Mouse (Mus musculus) gastrocnemius, postnatal 14 days (tissue): ENCODE measurements around the gene Kidins220. TPM values are rescaled to one million over a fixed set of nuclear protein-coding genes. Genes with fewer than 3 reads are reported as not detected.

Source experiments
- DNase-seq: peaks from one replicate; pipeline ENCODE4 v3.0.0; 2021; ENCODE audit warnings: mixed read lengths
- intact Hi-C: fragments of 180-260 bp; cut with DNase I; formaldehyde crosslinking; loops from one replicate; pipeline ENCODE4 v1.15.1; 2025; ENCODE audit warnings: low total_unique reads
- total RNA-seq, 2 experiments: library from RNA; stranded (reverse); gene quantifications; 2 replicates each; pipeline ENCODE4 v1.2.3; 2021

Gene Kidins220
- total RNA-seq, 2 experiments from 2014 or later, result 31.9 to 35.8 TPM

- DNase-seq, result no peak
- intact Hi-C loops, result no loop called here
Observed at GRCm38 (mm10) chr12:25014307-25014927, 39.7 kb downstream of the Kidins220 start.

DNA sequence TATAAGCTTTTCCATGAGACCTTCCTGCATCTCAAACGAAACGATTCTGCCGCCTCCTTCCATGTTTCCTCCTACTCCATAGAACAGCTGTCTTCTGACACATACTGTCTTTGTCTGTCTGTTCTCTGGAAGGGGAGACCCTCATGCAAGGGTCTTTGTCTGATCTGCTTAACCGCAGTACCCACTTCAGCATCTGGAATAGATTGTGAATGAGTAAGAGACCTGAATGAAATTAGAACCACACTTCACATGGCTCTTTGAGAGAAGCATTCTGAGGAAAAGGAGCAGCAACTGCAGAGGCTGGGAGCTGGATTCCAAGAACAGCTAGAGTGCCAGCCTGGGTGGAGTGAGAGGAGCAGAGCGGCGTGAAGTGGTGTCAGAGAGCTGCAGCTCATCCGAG, 40.2 kb downstream of the Kidins220 start:
- no peak for DNase-seq
- intact Hi-C loops, result no loop called here

GRCm38 (mm10) chr12:25016995-25017394, 42.3 kb downstream of the Kidins220 start:
- DNase-seq, result no peak
- intact Hi-C loops, result no loop called here

DNA sequence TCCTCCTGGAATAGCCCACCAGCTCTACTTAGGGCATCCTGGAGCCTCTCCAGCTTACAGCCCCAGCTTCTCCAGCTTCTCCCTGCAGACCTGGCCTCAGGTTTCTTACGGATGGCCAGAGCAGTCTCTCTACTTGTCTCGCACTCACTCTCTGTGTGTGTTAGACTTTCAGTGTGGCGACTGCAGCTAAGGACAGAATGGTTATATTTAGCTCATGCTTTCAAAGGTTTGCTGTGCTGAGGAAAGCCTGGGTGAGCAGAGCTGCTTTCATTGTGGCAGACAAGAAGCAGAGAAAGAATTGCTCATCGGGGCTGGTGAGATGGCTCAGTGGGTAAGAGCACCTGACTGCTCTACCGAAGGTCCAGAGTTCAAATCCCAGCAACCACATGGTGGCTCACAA, 46.3 kb downstream of the Kidins220 start:
- intact Hi-C loops, result loop anchor here (5.0 kb wide), 1 partner anchor 1261 kb away; no protein-coding TSS in a partner anchor
- DNase-seq, result no peak

DNA sequence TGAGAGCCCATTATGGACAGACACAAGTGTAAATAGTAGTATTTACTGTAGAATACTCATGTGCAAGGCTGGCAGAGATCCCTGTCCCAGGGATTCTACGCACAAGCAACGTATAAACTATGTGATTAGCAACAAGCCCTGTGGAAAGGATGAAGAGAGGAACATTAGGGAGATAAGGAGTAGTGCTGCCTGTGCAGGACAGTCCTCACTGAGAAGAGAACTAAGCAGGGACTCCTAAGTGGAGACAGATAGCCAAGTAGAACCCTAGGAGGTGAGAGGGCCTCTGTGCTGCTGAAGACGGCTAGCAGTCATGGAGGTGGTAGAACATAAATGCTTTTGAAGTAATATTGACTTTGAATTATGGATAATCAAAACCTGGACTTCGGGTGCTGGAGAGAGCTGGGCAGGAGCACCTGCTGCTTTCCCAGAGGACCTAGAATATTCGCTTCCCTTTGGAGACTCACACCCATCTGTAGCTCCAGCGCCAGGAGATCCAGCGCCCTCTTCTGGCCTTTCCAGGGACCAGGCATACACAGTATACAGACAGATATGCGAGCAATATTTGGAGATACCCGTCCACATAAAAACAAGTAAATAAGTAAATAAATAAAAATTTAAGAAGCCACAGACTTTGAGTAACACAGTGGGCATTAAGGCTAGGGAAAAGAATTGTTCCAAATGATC, 50.3 kb downstream of the Kidins220 start:
- no peak for DNase-seq
- intact Hi-C loops, result loop anchor here (5.0 kb wide), 1 partner anchor 1257 kb away; no protein-coding TSS in a partner anchor

GRCm38 (mm10) chr12:25026308-25026707, 51.6 kb downstream of the Kidins220 start:
- intact Hi-C loops, result no loop called here
- DNase-seq, result no peak

- peak; percentile 31 for DNase-seq
- intact Hi-C loops, result no loop called here
Observed at GRCm38 (mm10) chr12:25027416-25027815, 52.7 kb downstream of the Kidins220 start.

DNA sequence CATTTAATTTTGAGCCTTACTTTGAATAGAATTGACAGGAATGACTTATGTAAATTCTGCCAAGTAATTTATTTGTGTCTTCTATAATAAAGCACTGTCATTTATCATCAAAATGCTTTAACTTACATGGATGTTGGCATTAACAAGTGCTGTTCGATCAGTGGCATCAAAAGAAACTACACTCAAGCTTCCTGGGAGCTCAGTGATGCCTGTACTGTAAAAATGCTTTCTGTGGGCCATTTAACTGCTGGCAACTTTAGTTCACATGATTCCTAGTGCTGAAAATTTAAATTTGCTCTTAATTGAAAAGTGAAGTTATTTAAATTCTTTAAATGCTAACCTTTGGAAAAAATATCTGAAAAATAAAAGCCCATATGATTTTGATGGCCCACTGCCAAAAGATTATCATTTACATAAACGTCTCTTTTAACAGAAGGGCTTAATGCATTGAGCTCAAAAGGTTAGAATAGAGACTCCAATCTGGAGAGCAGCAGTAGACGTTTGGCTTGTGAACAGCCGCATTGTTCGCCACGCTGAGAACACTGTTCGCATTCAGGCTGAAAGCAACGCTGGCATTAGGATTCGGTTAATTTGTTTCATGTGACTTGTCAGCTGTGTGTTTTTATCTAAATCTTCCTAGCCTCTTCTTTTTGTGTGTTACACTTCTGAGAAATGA, 59.1 kb downstream of the Kidins220 start:
- intact Hi-C loops, result no loop called here
- DNase-seq, result no peak

DNA sequence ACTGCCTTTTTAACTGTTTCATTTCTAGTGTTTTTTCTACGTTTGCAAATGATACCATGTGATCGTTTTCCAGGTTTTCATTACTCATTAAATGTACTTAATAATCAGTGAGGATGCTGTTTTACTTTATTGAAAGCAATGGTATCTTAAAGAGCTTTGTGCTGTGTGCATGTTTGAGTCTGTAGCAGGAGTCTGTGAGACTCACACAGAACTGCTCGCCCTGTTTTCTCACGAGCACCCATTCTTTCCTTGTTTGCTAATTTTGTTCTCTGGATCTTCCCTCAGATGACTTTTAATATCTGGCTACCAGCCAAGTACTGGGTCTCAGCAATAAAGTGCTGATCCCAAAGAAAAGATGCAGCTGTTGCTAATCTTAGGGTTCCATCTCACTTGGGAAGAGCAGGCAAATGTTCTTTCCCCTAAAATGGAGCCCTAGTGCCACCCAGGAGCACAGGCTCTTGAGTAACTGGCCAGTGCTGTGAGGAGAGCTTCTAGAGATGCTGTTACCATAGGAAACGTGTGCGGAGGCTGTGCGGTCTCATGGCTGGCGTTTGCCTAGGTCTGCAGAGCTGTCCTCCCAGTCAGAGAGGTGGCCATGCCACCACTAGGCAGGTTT, 59.7 kb downstream of the Kidins220 start:
- intact Hi-C loops, result no loop called here
- no peak for DNase-seq

DNA sequence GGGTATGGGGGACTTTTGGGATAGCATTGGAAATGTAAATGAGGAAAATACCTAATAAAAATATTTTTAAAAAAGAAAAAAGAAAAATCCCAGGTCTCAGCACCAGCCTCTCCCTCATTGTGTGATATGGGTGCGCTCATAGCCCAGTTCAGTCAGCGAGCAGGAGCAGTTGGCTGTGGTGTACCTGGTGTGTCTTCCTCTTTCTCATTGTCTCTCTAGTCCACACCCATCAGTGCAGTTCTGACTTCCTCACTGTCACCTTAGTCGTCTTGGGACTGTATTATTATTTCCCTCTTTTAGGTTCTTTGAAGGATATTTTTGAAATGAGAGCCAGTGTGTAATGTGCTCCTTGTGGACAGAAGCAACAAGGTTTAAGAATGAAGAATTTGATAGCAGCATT, 61.3 kb downstream of the Kidins220 start:
- no peak for DNase-seq
- intact Hi-C loops, result no loop called here

GRCm38 (mm10) chr12:25037222-25037621, 62.5 kb downstream of the Kidins220 start:
- DNase-seq, result no peak
- intact Hi-C loops, result no loop called here

DNA sequence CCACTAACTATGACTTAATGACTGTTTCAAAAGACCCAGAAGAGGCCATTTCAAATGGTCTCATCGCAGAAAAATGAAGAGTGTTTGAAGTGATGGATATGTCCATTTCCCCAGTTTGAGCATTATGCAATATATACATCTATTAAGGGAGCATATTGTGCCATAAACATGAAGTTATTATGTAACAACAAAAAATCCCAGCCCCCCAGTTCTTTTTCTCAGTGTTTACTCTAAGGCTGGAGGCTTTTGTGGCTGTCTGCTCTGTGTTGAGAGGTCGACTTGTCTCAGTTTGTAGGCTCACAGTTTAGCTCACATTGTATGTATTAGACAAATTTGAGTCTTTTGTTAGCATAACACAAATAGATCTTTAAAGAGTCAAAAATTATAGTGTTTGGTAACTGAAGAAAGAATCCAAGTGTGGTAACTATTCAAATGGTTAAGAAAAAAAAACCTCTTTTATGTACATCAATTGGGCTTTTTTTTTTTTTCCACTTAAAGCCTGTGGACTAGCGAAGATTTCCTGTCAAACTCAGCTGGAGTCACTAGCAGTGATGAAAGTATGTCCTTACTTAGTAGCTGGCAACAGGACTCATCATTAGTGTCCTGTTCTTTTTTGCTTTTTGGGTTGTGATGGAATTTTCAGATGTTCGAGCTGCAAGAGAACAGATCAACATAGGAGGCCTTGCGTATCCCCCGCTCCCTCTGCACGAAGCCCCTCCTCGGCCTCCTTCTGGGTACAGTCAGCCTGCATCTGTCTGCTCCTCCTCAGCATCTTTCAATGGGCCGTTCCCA, 63.2 kb downstream of the Kidins220 start:
- no peak for DNase-seq
- intact Hi-C loops, result no loop called here

GRCm38 (mm10) chr12:25044056-25044455, 69.3 kb downstream of the Kidins220 start:
- no peak for DNase-seq
- intact Hi-C loops, result no loop called here

DNA sequence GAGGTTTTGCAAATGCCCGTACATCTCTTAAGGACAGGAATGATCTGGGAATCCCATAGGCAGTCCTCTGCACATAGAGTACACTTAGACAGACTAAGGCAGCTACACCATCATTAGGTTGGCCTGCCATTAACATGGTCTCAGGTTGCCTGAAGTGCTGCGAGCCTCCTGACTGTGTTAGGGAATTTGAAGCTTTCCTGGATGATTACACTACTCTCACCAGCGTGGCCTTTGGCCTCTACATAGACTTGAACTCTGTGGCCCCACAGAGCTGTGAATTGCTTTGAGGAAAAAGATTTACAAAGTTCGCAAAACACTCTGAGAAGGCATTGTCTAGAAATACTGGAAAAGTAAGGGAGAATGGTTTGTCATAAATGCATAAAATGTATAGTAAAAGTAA, 69.9 kb downstream of the Kidins220 start:
- no peak for DNase-seq
- intact Hi-C loops, result no loop called here

DNA sequence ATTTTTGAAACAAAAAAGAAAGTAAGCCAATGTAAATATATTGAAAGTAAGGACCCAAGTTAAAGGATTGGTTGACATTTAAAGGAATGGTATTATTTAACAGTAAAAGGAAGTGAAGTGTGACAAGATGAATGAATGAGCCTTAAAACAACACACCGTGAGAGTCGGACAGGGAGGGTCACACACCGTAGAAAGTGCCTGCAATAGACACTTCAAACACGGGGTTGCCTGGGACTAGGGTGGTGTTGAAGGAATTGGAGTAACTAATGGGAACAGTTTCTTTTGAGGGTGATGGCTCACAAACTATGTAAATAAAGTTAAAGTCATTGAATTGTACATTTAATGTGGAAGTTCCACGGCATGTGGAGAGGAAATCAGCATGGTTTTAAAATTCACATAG, 74.5 kb downstream of the Kidins220 start:
- intact Hi-C loops, result no loop called here
- DNase-seq, result no peak

DNA sequence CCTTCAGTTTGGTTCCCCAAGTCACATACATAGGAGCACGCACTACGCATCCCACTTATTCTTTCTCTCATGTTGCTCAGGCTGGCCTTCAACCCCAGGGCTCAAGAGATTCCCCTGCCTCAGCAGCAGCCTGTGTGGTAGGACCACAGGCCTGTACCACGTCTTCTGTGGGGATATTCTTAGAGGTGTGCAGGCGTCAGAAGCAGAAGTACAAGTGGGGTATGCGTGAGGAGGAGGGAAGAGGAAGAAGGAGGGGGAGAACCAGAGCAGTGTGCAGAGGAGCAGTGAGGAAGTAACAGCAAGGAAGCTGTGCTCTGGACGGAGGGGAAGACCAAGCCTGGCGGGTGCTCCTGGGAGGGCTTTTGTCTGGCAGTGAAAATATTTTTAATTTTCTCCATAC, 79.8 kb downstream of the Kidins220 start:
- intact Hi-C loops, result no loop called here
- no peak for DNase-seq

DNA sequence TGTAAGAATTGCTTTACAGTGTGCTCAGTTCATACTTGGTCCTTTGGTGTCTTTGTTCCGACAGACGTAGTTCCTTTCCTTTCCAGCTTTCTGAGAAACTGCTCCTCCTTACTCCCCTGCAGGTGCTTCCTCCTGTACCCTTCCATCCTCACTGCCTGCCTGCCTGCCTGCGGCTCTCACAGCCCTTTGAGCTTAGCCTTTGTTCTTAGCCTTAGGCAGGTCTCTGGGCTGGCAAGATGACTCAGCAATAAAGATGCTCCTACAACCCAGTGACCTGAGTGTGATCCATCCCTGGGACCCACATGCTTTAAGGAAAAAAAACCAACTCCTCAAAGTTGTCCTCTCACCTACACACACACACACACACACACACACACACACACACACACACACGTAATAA, 80.2 kb downstream of the Kidins220 start:
- no peak for DNase-seq
- intact Hi-C loops, result no loop called here

- no peak for DNase-seq
- intact Hi-C loops, result no loop called here
Observed at GRCm38 (mm10) chr12:25059487-25060200, 84.9 kb downstream of the Kidins220 start.

DNA sequence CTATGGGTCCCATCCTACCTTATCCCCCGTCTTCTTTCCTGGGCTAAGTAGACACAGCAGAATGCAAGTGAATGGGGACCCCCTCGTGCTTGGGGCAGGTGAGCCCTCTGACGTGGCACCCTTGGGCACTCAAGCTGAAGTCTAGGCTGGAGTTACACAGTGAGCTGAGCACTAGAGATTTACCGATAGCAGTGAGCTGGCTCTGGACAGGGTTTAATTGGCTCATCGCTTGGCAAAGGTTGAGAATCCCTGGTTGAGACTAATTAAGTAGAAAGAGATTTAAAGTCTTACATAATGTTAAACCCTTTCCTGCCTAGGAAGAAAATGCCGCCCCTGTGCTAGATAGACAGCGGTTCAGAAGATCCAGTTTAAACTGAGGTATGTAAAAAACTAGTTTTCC, 86.2 kb downstream of the Kidins220 start:
- intact Hi-C loops, result no loop called here
- no peak for DNase-seq
